Mouse (Mus musculus) induced T-regulatory cell, adult 2 months (primary cell): ENCODE data around the gene Tlr3.

ENCODE experiments used
- DNase-seq: peaks from one replicate; pipeline ENCODE4 v3.0.0-alpha.2; 2012; ENCODE audit warnings: low read depth

The Tlr3 gene

DNA sequence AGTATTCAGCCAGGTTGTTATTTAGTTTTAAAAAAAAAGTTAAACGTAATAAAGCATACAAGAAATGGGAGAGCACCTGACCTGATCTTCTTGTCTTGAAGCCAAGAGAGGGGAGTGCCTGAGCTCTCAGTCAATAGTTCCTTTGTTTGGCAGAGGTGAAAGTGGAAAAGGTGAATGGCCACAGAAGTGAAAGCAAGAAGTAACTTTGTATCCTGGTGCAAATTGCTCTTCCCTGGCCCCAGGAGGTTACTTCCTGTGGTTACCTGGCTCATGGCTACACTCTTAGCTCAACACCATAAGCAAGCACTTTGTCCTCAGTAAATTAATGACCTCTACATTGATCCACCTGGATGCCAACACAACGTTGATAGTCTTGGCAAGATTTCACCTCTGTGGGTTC lies at the start of gene Tlr3:
Gene Tlr3 (minus strand): TSS at position 199 of the 400 bp plus-strand sequence.
- peak; percentile 2 for DNase-seq

GRCm38 (mm10) chr8:45457874-45458273 lies 47.0 kb upstream of the Tlr3 start:
- DNase-seq, result no peak

DNA sequence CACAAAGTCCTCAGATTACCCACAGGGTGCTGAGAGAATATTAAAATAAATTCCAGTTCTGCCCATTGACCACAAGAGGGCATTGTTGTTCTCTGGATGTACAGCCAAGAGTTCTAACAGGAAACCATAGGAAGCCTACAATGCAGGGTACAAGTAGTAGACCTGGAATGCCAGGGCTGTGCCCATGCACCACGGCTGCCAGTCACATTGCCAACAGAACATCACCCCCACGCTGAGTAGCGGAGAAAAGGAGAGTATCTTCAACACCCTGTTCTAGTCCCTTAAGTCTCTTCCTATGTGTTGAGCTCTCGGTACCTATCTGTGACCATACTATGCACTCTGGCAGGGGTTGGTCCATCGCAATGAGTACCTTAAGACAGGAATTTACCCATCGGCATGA lies 43.5 kb upstream of the Tlr3 start:
- peak; percentile 10 for DNase-seq

DNA sequence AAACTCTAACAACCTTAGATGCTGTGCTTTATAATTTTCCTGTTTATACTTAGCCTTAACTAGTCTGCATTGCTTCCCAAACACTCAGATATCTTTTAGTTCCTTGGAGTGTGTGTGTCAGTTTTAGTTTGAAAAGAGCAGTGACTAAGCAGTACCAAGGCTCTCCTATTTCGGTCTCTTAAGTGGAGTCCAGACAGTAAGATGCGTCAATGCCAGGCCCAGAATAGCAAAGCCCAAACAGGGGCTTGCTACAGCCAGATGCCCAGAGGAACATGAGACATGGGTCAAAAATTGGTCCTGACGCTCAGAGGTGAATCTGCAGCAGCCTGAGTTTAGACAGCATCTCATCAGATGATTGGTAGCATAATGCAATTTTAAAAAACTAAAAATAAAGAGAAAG lies 41.2 kb upstream of the Tlr3 start:
- no peak for DNase-seq

DNA sequence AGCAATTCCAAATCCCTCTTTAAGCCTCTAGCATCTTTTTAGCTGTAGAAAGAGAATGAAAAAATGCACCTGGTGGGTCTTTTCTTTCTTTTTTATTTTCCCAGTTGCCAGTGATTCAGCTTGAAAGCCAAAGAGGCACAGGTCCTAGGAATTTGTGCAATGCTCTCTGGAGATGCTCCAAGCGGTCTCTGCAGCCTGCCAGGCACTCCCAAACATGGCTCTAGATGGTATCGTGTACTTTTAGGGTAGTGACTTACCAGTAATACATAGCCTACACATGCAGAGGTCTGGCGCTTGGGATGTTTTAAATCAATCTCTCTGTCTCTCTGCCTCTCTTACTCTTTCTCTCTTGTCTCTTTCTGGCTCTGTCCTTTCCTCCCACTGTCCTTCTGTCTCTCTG lies 38.0 kb upstream of the Tlr3 start:
- DNase-seq, result no peak

DNA sequence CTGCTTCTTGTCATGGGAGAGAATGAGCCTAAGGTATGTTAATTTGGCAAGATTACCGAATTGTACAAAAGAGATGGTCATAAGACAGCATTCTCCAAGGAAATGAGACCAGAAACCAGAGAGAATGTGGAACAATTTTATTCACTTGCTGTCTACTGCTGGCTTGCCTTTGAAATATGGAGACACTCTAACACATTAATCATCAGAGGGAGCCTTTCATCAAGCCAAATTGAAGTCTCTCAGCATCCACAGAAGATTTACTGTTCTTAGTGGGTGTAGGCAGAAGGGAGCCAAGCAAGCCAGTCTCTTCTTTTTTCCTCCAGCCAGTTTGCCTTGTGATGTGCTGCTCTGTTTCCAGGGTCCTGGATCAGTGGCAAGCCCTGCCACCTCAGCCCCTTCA lies 37.4 kb upstream of the Tlr3 start:
- DNase-seq, result no peak

DNA sequence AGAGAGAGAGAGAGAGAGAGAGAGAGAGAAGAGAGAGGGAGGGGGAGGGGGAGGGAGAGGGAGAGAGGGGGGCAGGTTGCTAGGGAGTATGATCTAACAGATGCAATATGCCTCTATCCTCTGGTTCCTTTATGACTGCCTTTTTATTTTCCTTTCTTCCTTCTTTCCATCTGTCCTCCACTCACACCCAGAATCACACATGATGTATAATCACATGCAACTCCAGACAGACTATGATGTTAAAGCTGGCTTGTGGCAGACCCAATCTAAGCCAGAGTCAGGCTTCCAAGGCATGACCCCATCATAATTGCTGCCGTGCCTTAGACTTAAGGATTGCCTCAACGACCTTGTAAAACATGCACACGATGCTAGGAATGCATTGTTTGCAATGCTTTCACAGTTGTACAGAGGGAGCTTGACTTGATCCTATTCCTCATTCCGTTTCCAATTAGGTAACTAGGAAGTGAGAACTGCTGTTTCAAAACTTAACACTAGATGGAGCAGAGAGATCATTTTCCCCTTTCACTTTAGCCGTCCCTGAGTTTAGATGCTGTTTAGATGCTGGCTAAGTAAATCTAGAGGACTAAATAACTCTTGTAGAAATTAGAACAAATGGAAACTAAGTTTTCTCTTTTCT lies 28.1 kb upstream of the Tlr3 start:
- DNase-seq, result peak; percentile 3

DNA sequence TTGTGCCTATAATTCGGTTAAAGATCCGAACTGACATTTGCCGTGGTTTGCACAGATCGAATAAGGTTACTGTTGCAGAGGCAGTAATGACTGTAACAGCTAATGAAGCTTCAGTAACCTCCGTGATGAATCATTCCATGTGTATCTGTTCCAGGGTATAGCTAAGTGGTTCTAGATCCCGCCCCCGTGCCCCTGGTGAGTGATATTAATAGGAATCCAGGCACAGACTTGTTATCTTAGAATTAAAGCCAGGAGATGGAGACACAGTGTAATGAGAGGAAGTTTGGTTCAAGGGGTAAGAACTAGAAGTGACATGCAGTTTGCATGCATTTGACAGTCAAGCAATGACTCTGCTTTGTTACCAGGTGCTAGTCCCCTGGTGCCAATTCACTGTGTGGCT lies 9.3 kb upstream of the Tlr3 start:
- DNase-seq, result no peak

GRCm38 (mm10) chr8:45414965-45415364 lies 4.1 kb upstream of the Tlr3 start:
- DNase-seq, result no peak

DNA sequence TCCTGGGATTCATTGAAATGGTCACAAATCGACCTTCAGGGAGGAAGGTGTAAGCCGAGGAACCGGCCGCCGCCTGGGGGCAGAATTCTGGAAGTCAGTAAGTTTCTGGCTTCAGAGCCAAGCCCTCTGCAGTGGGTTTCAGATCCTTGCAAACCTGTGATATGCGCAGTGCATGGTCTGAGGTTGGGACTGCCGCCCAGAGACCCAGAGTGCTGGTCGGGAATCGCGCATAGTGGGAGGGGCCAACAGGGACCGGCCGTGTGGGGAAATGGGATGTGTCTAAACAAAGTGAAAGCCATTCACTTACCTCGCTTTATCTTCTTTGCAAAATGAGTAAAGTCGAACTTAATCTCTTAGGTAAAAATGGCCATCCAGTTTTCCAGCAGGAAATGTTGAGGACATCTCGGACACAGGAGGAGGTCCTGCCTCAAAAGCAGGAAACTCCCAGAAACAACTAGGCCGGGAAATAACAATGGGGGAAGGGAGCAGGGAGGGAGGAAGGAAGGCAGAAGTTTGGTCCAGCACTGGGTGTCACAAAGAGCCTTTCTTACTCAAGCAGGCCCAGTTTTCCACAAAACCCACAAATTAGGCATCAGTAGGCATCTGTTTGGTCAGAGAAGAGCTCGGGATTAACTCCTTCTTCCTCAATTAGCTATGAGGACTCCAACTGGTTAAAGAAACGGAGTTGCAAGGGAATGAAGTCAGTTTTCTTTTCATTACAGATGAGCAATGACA lies 567 bp downstream of the Tlr3 start:
- peak; percentile 23 for DNase-seq

- peak; percentile 20 for DNase-seq
These were observed 1.2 kb downstream of the Tlr3 start for GRCm38 (mm10) chr8:45409702-45410101.

- DNase-seq, result no peak
These were observed 27.6 kb downstream of the Tlr3 start for GRCm38 (mm10) chr8:45383250-45383649.

- DNase-seq, result no peak
These were observed 28.9 kb downstream of the Tlr3 start, which contains the start of gene Fam149a for GRCm38 (mm10) chr8:45381963-45382347. Fam149a (minus strand) TSS chr8:45382291.

GRCm38 (mm10) chr8:45381075-45381962 lies 29.6 kb downstream of the Tlr3 start:
- DNase-seq, result no peak

DNA sequence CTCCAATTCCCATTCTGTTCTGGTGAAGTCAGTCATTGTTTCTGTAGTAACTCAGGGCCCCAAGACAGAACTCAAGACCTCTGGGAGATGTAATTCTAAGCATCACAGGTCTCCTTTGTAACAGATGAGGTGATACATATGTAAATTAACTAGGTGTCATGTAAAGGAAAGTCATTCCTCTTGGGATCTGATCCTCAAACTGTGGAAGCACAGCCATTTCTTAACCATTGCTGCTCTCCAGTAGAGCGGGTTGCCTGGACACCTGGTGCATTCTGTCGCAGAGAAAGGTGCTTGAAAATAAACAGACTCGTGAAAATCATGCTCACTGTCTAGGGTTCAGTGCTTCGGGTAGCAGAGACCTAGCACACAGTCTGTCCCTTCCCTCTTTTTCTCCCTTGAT lies 30.3 kb downstream of the Tlr3 start:
- no peak for DNase-seq

DNA sequence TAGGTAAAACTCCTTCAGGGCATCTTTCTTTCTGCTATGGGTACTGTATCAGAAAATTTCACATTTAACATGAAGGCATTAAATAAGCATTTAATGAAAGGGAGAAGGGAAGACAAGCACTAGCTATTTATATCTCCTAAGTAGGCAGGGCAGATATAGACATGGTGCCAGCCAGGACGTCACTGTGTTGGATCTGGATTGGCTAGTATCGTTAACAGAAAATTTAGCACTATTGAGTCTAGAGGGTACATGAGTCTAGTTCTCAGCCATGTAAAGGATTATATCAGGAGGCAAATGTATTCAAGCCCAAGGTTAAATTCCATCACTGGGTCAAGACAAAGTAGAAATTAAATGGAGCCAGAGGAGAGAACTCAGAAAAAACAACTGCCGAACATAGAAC lies 36.8 kb downstream of the Tlr3 start:
- no peak for DNase-seq

DNA sequence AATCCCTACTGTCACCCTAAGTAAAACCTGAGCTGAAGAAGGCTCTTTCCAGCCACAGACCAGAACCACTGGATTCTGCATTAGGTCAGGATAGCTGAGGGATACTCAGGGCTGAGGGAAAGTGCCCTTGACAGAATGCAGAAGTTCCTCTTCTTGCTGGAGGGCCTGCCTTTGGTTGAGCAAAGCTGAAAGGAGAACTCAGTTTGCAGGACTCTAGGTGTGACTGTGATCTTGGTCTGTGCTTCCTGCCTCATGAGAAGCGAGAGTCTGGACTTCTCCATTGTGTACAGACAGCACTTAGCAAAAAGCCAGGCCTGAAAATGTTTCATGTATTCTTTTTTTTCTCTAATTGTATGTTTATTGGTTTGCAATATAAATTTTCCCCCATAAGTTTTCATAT lies 43.7 kb downstream of the Tlr3 start:
- no peak for DNase-seq

DNA sequence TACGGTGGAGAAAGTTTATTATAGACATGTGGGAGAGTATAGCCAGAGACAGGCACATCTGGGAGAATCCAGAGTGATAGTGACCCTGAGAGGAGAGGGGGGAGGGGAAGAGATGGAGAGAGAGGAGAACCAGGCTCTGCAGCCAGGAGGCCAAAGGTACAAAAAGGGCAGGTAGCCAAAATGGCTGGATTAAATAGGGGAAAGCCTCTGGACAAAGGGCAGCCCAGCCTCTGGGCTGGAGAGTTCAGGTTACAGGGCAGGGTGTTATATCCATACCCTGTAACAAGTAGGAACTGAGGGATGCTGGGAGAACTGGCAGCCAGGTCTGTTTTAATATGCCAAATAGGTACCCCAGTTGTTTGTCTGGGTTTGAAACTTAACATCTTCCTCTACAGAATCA lies 47.7 kb downstream of the Tlr3 start:
- no peak for DNase-seq

DNA sequence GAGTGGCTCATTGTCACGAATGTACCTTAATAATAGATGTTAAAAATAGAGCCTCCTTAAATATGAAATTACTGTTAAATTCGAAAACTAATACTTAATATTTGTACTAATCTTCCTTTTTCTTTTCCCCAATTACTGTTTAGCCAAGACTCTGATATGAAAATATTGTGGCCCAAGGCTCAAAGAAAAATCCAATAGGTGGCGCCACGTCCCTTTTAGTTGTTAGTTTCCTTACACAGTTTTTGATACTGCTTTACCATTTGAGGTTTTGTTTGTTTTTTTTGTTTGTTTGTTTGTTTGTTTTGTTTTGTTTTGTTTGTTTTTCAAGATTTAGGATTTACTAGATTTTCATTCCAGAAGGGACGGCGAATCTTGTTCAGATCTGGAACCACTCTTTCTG lies 48.6 kb downstream of the Tlr3 start:
- DNase-seq, result peak; percentile 9

DNA sequence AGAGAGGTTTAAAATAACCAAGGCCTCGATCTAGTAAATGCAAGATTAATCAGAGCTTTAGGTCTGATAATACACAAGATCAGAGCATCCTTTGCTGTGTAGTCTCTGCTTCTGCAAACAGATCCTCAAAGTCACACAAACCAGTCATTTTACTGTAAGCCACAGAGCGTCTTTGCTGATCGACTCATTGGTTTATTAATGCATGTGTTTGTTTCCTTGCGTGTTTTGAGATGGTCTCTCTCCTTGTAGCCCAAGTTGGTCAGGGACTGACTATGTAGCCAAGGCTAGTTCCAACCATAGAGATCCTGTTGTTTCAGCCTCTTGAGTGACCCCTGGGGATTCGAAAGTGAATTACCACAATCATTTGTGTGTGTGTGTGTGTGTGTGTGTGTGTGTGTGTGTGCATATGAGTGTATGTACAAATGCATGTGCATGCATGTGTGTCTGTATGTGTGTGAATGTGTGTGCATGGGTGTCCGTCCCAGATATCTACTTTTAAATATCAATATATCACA lies 51.7 kb downstream of the Tlr3 start:
- DNase-seq, result no peak

DNA sequence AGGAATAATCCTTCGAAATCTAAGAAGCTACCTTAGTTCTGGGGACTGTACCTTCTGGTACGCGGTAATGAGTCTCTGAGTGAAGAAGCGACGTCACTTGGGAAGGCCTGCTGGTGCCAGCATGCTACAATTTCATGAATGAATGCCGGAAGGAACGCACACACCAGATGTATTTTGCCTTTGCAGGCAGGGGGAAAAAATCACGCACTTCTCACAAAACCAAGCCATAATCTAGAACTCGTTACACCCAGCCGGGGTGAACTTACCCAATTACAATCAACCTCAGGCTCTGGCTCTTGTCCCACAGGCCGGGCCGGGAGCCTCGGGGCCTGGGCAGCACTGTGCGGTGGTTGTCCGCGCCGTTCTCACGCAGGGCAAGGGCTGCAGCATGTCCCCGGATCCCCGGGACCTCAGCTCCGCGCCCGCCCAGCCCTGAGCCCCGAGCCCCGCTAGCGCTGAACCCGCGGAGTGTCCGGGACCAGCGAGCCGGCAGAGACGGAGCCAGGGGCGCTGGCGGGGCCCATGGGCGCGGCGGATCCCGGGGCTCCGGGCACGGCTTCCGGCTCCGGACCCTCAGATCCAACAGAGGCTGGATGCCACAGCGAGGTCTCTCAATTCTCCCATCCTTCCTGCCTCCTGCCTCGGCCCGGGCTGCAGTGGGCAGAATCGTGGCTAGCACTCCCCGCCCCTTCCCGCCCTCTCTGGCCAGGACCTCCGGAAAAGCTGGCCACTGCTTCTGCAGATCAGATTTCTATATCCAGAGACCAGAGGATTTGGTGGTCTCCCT lies 52.6 kb downstream of the Tlr3 start:
- DNase-seq, result no peak

DNA sequence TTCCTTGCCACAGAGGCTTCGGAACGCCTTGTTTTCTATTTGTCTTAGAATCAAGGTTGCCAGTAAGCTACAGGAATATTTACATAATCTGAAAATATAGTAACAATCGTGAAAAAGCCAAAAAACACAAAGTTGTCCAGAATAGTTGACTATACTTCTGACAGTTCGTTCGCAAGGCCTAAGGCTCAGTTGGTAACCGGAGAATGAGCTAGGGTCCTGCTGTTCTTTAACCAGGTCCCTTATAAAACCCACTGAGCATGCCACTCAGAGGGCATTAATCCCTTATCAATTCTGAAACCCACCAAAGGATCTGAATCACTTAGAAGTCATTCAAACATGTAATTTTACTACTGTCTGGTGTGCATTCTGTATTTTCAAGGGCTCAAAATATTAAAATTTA lies 55.1 kb downstream of the Tlr3 start:
- no peak for DNase-seq
